Mouse (Mus musculus) liver, adult 2 months (tissue): Measurements from ENCODE around the gene Aqp1. TPM values are rescaled to one million over a fixed set of nuclear protein-coding genes. Genes with fewer than 3 reads are reported as not detected.
A peak's percentile ranks its signal among the peaks of the same experiment; 100 is the strongest.

Experiments
- DNase-seq: peaks from one replicate; pipeline ENCODE4 v3.0.0-alpha.2; 2011; ENCODE audit warnings: low read depth, low spot score; ENCODE audit errors: extremely low read depth
- H3K27ac ChIP-seq: fragments of 200-500 bp; replicated peaks from 2 replicates; pipeline ENCODE4 v1.5.1; 2012; ENCODE audit warnings: low read depth, mild to moderate bottlenecking, control low read depth, inconsistent platforms, low read length; ENCODE audit not compliant: insufficient read depth
- H3K27me3 ChIP-seq: fragments of 200-500 bp; 2 replicates; pipeline ENCODE4 v1.6.1; 2012; ENCODE audit warnings: mild to moderate bottlenecking, moderate library complexity, low read length, inconsistent platforms; ENCODE audit not compliant: control insufficient read depth, insufficient read depth
- H3K36me3 ChIP-seq: fragments of 200-500 bp; 2 replicates; pipeline ENCODE4 v1.6.1; 2012; ENCODE audit warnings: low read length, inconsistent platforms; ENCODE audit not compliant: control insufficient read depth, insufficient read depth
- H3K4me1 ChIP-seq: fragments of 200-500 bp; 2 replicates; pipeline ENCODE4 v1.6.1; 2011; ENCODE audit warnings: low read length; ENCODE audit not compliant: control insufficient read depth, insufficient read depth
- H3K4me3 ChIP-seq: fragments of 200-500 bp; 2 replicates; pipeline ENCODE4 v1.5.1; 2011; ENCODE audit warnings: low read depth, mild to moderate bottlenecking, control low read depth, low read length, moderate library complexity; ENCODE audit not compliant: insufficient read depth
- H3K79me2 ChIP-seq: fragments of 200-500 bp; 2 replicates; pipeline ENCODE4 v1.6.1; 2012; ENCODE audit warnings: inconsistent platforms, mild to moderate bottlenecking, low read length, moderate library complexity; ENCODE audit not compliant: control insufficient read depth, insufficient read depth
- H3K9ac ChIP-seq: fragments of 200-500 bp; 2 replicates; pipeline ENCODE4 v1.6.1; 2012; ENCODE audit warnings: low read depth, mild to moderate bottlenecking, control low read depth, inconsistent platforms, low read length
- CTCF ChIP-seq: fragments of 200-500 bp; IDR thresholded peaks from 2 replicates; pipeline ENCODE4 v1.5.1; 2011; ENCODE audit warnings: low read depth, low read length, control low read depth
- POLR2A ChIP-seq: fragments of 200-500 bp; IDR thresholded peaks from 2 replicates; pipeline ENCODE4 v1.6.1; 2011; ENCODE audit warnings: low read length, control low read depth; ENCODE audit not compliant: insufficient read depth; ENCODE audit errors: extremely low read depth
- whole genome bisulfite sequencing: fragments of 180-500 bp; shearing (Covaris S2); methylation state at CpG from one replicate; pipeline ENCODE4 v1.1.7; 2018; 5-methylcytosine and 5-hydroxymethylcytosine counted together
- polyA plus RNA-seq: library from polyadenylated mRNA; depleted of rRNA; stranded (reverse); fragments of >200 nt; gene quantifications from 2 replicates; pipeline ENCODE4 v1.2.3, GENCODE M21; 2012
- total RNA-seq: library from RNA; depleted of rRNA; stranded (reverse); fragments of >200 nt; gene quantifications from 2 replicates; pipeline ENCODE4 v1.2.3, GENCODE M21; 2014

Aqp1 gene
- total and polyA plus RNA-seq, 2 experiments = 88.6 to 91.4 TPM

DNA sequence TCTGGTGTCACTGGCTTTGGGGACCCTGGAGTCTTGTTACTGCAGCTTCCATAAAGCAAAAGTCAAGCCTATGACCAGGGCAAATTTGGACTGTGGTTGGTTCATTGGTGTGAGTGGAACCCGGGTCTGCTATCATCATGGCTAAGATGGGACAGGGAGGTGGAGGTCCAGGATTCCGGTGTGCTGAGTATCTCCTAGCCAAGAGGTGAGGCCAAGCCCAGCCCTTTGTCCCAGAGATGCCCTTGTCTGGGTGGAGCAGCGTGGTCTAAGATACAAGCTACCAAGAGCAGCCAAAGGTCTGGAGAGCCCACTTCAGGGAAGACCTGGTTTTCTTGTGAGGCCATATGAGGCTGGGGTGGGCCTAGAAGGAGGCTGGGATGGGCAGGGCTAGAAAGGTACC, 17.6 kb upstream of the Aqp1 start:
- Histone ChIP-seq H3K36me3 (no peaks in the 10 kb centered on the region), H3K79me2 (no peaks in the 10 kb centered on the region), H3K4me1 (peaks cover 1% of the 10 kb centered on the region; the same call in 1 of the 2 replicates), H3K9ac (no peak overlapping the region), H3K4me3 (no peak overlapping the region), H3K27me3 (no peaks in the 10 kb centered on the region), H3K27ac (no peak overlapping the region)
- 99% methylated on average over 3 of the region's 3 CpGs for WGBS
- TF ChIP-seq CTCF (no peak), POLR2A (no peak)
- DNase-seq = no peak

DNA sequence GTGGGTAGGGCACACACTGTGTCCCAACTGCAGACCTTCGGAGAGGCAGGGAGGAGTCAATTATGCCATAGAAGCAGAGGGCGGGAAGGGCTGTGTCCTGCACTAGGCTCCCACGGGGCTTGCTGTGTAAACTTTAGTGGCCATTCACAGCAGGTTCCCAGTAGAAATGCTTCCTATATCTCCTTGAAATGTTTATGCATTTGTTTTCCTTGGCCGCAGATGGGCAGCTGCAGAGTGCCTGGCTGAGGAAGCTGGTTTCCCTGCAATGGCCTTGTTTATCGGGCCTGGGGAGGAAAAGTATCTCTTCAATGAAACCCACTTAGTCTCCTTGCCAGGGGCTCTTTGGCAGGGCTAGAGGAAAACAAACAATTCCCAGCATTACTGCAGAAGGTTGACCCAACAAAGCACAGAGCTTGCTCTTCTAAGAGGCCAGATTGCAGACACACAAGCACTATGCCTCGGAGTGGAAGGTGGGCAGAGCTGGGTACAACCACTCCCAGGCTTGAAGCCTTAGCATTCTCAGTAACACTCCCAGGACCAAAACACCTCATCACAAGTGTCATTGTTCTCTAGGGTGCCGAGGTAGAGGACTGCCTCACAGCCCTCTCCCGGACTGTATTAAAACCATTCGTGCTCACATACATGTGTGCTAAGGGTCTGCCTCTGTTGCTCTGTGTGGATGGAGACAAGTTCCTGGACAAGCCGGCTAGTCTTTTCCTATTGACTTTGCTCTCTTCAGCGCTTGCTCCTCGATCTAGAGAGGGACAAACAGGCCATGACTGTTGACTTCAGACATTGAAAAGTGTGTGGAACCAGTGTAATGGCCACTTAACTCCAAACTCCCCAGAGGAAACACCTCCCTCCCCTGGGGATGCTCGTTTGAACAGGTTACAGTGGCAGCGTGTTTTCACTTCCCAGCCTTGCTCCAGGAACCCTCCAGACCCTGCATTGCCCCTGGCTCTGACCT, 16.4 kb upstream of the Aqp1 start:
- Histone ChIP-seq H3K27ac (no peak overlapping the region), H3K79me2 (no peaks in the 10 kb centered on the region), H3K27me3 (no peaks in the 10 kb centered on the region), H3K4me3 (no peak overlapping the region), H3K4me1 (peaks cover 10% of the 10 kb centered on the region), H3K36me3 (no peaks in the 10 kb centered on the region), H3K9ac (no peak overlapping the region)
- no peak for TF ChIP-seq CTCF
- TF ChIP-seq POLR2A = no peak
- WGBS = 69% methylated on average over 14 of the region's 14 CpGs
- DNase-seq = no peak

- H3K27me3 ChIP-seq = no peaks in the 10 kb centered on the region
- no peak overlapping the region for H3K27ac ChIP-seq
- H3K4me1 ChIP-seq = peaks cover 12% of the 10 kb centered on the region
- TF ChIP-seq CTCF (no peak), POLR2A (no peak)
- no peaks in the 10 kb centered on the region for H3K79me2 ChIP-seq
- H3K36me3 ChIP-seq = no peaks in the 10 kb centered on the region
- H3K9ac ChIP-seq = no peak overlapping the region
- no peak for DNase-seq
- H3K4me3 ChIP-seq = no peak overlapping the region
- WGBS = 84% methylated on average over 4 of the region's 4 CpGs
Observed at GRCm38 (mm10) chr6:55320894-55321293, 15.3 kb upstream of the Aqp1 start.

DNA sequence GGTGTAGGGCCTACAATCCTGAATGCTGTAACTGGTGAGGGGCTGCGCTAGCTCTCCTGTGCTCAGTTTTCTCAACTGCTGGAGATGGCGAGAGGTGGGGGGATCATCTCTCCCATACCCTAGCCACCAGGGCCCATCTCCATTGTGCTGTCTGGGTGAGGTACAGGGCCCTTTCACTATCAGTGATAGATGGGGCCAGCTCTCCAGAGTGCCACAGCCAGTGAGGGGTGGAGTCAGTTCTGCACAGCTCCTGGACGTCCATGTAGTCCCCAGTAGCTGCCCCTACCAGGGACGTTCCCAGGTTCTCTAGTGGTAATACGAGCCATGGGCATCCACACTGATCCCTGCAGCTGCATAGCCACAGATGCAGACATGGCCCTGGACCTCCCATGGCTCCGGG, 14.7 kb upstream of the Aqp1 start:
- H3K4me1 ChIP-seq = peaks cover 12% of the 10 kb centered on the region
- H3K4me3 ChIP-seq = no peak overlapping the region
- WGBS = 96% methylated on average over 6 of the region's 6 CpGs
- H3K27ac ChIP-seq = no peak overlapping the region
- no peaks in the 10 kb centered on the region for H3K79me2 ChIP-seq
- DNase-seq = no peak
- H3K9ac ChIP-seq = no peak overlapping the region
- no peaks in the 10 kb centered on the region for H3K27me3 ChIP-seq
- H3K36me3 ChIP-seq = no peaks in the 10 kb centered on the region
- no peak for TF ChIP-seq CTCF
- no peak for TF ChIP-seq POLR2A

GRCm38 (mm10) chr6:55322980-55323379, 13.3 kb upstream of the Aqp1 start:
- 97% methylated on average over 2 of the region's 2 CpGs for WGBS
- no peak for TF ChIP-seq CTCF
- TF ChIP-seq POLR2A = no peak
- DNase-seq = peak; percentile 34
- Histone ChIP-seq H3K9ac (no peak overlapping the region), H3K27me3 (no peaks in the 10 kb centered on the region), H3K27ac (no peak overlapping the region), H3K36me3 (no peaks in the 10 kb centered on the region), H3K4me3 (no peak overlapping the region), H3K4me1 (peaks cover 12% of the 10 kb centered on the region), H3K79me2 (no peaks in the 10 kb centered on the region)

DNA sequence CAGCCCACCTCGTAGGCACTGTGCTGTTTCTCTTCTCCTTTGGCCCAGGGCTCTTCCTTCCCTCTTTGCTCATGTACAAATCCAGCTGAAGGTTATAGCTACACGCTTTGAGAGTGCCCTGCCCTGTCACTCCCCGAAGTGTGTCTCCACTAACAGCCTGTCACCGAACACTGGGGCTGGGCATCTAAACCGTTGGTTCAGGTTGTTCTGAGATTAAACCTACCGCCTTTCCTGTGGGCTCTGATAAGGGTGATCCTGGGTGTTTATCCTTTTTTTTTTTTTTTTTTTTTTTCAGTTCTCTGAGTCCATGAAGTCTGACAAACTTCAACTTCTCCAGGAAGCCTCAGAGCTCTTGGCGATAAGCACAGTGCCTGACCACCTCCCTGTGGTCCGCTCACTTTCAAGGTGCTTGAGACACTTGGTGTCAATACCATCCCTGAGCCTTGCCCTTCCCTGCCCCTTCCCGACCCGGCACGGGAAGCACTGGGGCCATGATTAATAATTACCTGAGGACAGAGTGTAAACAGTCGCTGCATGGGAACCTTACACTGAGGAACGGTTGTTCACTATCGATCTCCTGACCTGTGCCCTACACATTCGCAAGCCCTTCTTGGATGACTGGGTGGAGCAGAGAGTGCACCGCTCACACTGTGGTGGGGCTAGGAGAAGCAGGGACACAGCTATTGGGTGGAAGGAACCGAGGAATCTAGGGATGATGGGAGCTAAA, 12.2 kb upstream of the Aqp1 start:
- Histone ChIP-seq H3K27me3 (no peaks in the 10 kb centered on the region), H3K36me3 (no peaks in the 10 kb centered on the region), H3K9ac (no peak overlapping the region), H3K4me1 (peaks cover 12% of the 10 kb centered on the region), H3K4me3 (no peak overlapping the region), H3K79me2 (no peaks in the 10 kb centered on the region), H3K27ac (0 out of 2 replicates have a peak overlapping the region, but pooled peaks have one; percentile 5)
- WGBS = 17% methylated on average over 17 of the region's 17 CpGs
- peak; percentile 96 for DNase-seq
- TF ChIP-seq POLR2A (no peak), CTCF (no peak)
